Mouse (Mus musculus): Measurements from ENCODE around the gene Pcgf1.

DNA sequence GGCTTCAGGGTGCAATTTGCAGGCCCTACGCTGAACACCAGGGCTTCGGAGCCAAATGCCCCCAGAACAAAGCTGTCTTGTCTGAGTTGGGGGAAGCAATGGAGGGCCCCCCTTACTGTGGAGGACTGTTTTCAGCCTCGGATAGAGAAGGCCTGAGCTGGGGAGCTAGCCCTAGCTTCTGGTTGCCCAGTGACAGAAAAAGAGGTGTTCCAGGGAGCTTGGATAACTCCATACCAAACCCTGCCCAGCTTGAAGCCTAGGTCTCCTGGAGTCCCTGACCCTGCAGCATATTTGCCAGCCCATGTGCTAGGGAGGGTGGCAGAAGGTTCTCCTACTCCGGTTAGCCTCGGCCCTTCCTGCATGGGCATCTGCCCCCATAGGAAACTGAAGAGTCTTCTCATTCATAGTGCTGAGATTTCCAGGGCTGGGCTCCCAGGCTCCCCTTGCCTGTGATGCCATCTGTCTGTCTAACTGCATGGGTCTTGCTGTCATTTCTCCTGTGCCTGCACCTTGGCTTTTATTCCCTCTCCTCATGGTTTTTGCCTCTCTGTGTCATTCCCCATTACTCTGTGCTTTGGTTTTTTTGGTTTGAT, 43.1 kb upstream of the Pcgf1 start:
- TF ChIP-seq GATA1 (IDR thresholded peaks at IDR 0.05; ENCODE audit: low read length) (no peak), TAL1 (IDR thresholded peaks at IDR 0.05; ENCODE audit: low read length) (no peak)
